Mouse (Mus musculus) layer of hippocampus, adult 11-12 months (tissue): Measurements from ENCODE around the gene Rbmx.

Source experiments
- DNase-seq: peaks from one replicate; pipeline ENCODE4 v3.0.0; 2022; ENCODE audit warnings: low spot score

Rbmx gene

DNA sequence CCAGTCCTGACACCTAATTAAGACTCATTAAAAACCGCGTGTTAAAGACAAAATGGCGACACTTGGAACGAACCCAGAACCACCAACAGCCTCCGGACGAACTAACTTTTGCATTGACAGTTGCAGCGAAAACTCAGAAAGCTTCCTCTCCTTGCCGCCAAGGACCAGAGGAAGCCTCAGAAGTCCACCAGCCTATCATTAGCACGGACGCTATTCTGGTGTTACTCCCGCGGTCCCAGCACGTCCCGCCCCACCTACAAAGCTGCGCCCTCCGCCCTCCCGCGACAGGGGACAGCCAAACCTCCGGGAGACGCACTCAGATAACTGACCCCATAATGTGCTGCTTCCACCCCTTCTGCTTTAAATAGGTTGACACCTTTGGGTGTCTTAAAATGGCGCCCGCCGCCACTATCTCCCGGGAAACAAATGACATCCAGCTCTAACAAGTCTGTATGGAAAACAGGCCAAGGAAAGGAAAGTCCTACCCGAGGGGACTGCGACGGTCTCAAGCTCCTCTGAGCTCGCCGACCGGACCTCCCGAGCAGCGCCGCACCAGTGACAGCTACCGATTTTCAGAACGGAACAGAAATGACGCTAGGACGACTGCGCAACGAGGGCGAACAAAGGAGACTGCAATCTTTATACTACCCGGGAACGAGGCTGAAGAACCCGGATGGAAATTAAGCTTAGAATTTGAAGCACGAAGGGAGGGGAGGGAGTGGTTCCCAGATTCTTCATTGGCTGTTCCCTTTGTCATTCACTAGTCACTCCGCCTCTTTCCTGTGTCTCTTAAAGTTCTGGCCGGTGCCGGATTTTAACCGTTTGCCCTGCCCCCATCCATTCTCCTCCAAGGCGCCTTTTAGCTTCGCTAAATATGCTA is at the start of gene Rbmx:
Gene Rbmx, minus strand, starts transcription at position 670 of the 880 bp plus-strand sequence.
- DNase-seq: peak; percentile 87

- no peak for DNase-seq
Observed at GRCm38 (mm10) chrX:57433897-57434296, 41.1 kb upstream of the Rbmx start.

DNA sequence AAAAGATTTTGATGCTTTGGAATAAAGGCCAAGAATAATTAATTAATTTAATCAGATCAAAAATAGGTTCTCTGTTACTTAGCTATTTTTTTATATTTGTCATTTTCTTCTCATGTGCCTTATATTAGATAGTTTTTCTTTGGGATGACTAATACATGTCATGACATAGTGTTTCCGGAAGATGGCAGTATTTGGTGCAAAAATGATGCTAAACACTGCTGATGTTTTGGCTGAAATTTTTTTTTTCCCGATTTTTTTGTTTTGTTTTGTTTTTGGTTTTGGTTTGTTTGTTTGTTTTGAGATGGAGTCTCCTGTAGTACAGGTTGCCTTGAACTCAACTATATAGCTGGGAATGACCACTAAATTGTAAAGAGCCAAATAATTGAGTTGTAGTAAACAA is 38.8 kb upstream of the Rbmx start:
- peak; percentile 2 for DNase-seq

- no peak for DNase-seq
Observed at GRCm38 (mm10) chrX:57408769-57409168, 15.9 kb upstream of the Rbmx start, which contains the start of gene Gm364. Gene Gm364 (plus strand): TSS chrX:57409154.

DNA sequence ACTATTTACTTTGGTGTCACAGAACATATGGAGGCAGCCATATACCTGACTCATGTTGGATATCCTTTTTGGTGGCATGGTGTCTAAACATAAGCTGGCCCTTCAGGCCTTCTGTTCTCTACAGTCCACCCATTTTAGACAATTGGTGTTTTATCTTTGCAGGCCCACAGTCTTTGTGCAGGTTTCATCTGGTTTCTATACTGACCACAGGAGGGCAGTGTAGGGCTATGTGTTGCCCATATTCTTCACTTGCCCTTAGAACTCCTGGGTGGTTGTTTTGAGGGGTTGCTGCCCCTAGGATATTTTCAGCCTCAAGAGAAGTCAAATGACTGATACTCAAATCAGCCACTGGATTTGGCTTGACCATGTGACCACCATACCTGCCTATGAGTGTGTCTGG is 10.8 kb upstream of the Rbmx start:
- DNase-seq: no peak

- DNase-seq: no peak
Observed at GRCm38 (mm10) chrX:57401388-57401787, 8.6 kb upstream of the Rbmx start.

GRCm38 (mm10) chrX:57393412-57393811 is 576 bp upstream of the Rbmx start:
- DNase-seq: no peak

GRCm38 (mm10) chrX:57380915-57381314 is 11.9 kb downstream of the Rbmx start:
- no peak for DNase-seq

- no peak for DNase-seq
Observed at GRCm38 (mm10) chrX:57378579-57378978, 14.3 kb downstream of the Rbmx start.

GRCm38 (mm10) chrX:57377096-57377495 is 15.7 kb downstream of the Rbmx start:
- DNase-seq: no peak

GRCm38 (mm10) chrX:57374029-57374428 is 18.8 kb downstream of the Rbmx start:
- DNase-seq: no peak

DNA sequence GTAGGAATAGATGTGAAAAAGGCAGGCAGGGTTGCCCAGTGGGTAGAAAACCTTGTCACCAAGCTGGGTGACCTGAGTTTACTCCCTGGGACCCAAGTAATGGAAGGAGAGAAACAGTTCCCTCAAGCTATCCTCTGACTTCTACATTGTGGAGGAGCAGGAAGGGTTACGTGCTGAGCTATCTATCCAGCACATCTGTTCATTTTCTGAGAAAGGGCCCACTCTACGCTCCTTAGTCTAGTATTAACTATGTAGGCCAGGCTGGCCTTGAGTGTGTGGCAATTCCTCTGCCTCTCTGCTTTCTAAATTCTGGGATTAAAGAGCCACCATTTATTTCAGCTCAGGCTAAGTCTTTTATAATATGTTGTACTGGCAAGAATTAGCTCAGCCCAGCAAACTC is 19.3 kb downstream of the Rbmx start:
- no peak for DNase-seq

GRCm38 (mm10) chrX:57372965-57373364 is 19.9 kb downstream of the Rbmx start:
- DNase-seq: no peak

GRCm38 (mm10) chrX:57364891-57365569 is 27.8 kb downstream of the Rbmx start:
- no peak for DNase-seq

GRCm38 (mm10) chrX:57359316-57359715 is 33.5 kb downstream of the Rbmx start:
- DNase-seq: no peak

- no peak for DNase-seq
Observed at GRCm38 (mm10) chrX:57339220-57339619, 53.6 kb downstream of the Rbmx start.

DNA sequence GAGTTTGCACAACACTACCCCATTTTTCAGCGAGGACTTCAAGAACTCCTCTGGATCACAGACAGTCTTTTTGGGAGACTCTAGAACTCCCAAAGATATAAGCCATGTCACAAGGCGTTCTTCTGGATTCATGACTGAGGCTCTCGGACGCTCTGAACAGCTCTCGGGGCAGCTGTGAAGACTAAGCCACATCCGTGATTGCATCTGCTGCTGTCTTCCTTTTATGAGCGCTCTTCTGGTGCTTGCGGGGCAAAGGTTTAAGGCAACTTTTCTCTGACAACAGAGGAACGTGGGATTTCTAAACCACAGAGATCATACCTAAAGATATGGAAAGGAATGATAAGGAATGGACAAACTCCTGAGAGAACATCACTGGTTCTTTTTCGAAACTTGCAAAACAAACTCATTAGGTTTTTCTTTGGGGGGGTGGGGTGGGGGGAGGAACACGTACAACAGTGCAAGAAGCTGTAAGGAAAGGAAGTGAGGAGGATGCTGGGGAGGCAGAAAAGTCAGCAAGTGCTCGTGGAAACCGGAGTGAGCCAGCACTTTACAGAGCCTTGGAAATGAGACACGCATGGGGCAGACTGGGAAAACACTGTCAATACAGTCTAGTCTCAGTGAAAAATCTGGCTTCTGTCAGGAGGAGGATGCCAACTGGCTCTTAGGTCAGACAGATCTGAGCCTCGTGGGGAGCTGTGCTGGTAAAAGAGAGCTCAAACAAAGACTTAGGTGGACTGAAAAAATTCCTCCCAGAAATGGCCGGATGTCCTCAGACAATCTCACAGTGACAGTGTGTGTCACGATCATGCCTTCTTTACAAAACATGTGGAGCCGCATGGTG is 54.2 kb downstream of the Rbmx start, which contains the start of gene Arhgef6:
Gene Arhgef6, minus strand, starts transcription at position 359 of the 841 bp plus-strand sequence.
- no peak for DNase-seq

GRCm38 (mm10) chrX:57337582-57337981 is 55.3 kb downstream of the Rbmx start:
- no peak for DNase-seq

GRCm38 (mm10) chrX:57336958-57337357 is 55.9 kb downstream of the Rbmx start:
- DNase-seq: no peak

DNA sequence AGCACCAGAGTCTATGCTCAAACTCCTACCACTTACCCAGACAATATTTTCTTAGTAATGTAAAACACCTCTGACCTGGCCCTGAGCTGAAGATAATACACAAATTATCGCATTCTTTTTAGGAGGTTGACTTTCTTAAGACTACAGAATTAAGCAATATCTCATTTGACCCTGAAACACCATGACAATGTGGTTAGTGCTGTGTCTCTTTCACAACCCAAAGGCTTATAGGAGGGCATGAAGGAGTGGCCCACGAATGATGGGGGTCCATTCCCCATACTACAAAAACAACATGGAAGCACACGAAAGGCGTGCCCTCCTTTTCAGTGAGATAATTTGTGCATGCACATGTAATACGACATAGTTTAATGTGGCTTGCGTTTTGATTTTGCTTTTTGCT is 57.5 kb downstream of the Rbmx start:
- no peak for DNase-seq
